Mouse (Mus musculus) heart, embryonic 14.5 days (tissue): ENCODE results near the gene Tagap1. TPM values are rescaled to one million over a fixed set of nuclear protein-coding genes. Genes with fewer than 3 reads are reported as not detected.
"Not testable (repeated sequence)": the region's sequence is repeated elsewhere in the genome, so short reads cannot be mapped to it uniquely, and the experiment has no call there.

Experiments
- ATAC-seq: fragments of 200-750 bp; cut with Nextera tagmentation; 2 replicates; pipeline ENCODE4 v1.8.0; 2017; ENCODE audit warnings: low read depth, moderate TSS enrichment; ENCODE audit not compliant: insufficient number of reproducible peaks, insufficient read depth, low FRiP score
- H3K27ac ChIP-seq, 2 experiments: fragments of 200-500 bp in 1 of 2; fragments of 300-500 bp in 1 of 2; sonication (generic) in 1 of 2; replicated peaks in 1 of 2; 2 replicates each; pipeline ENCODE4 v1.5.1; 2012 to 2014; ENCODE audit warnings: low read depth in 2 of 2, low read length in 2 of 2, control low read depth in 1 of 2, mild to moderate bottlenecking in 1 of 2, mixed read lengths in 1 of 2; ENCODE audit not compliant: control insufficient read depth in 1 of 2, insufficient read depth in 1 of 2
- H3K27me3 ChIP-seq: fragments of 300-500 bp; sonication (generic); 2 replicates; pipeline ENCODE4 v1.6.1; 2014; ENCODE audit warnings: mild to moderate bottlenecking, low read length, control low read depth; ENCODE audit not compliant: control insufficient read depth, insufficient read depth
- H3K36me3 ChIP-seq: fragments of 300-500 bp; sonication (generic); 2 replicates; pipeline ENCODE4 v1.6.1; 2014; ENCODE audit warnings: mild to moderate bottlenecking, control low read depth, low read length, mixed read lengths; ENCODE audit not compliant: control insufficient read depth, insufficient read depth
- H3K4me1 ChIP-seq, 2 experiments: fragments of 200-500 bp in 1 of 2; fragments of 300-500 bp in 1 of 2; sonication (generic) in 1 of 2; 2 replicates each; pipeline ENCODE4 v1.6.1; 2012 to 2014; ENCODE audit warnings: low read length in 2 of 2, control low read depth in 1 of 2, mixed read lengths in 1 of 2; ENCODE audit not compliant: control insufficient read depth in 2 of 2, insufficient read depth in 2 of 2
- H3K4me2 ChIP-seq: fragments of 300-500 bp; sonication (generic); 2 replicates; pipeline ENCODE4 v1.6.1; 2014; ENCODE audit warnings: mild to moderate bottlenecking, low read length
- H3K4me3 ChIP-seq, 2 experiments: fragments of 200-500 bp in 1 of 2; fragments of 300-500 bp in 1 of 2; sonication (generic) in 1 of 2; 2 replicates each; pipeline ENCODE4 v1.5.1; 2012 to 2014; ENCODE audit warnings: low read length in 2 of 2, mild to moderate bottlenecking in 2 of 2, control low read depth in 1 of 2, low read depth in 1 of 2, moderate library complexity in 1 of 2; ENCODE audit not compliant: control insufficient read depth in 1 of 2, insufficient read depth in 1 of 2
- H3K9ac ChIP-seq: fragments of 300-500 bp; sonication (generic); 2 replicates; pipeline ENCODE4 v1.6.1; 2014; ENCODE audit warnings: mild to moderate bottlenecking, low read length
- H3K9me3 ChIP-seq: fragments of 300-500 bp; sonication (generic); 2 replicates; pipeline ENCODE4 v1.6.1; 2016; ENCODE audit warnings: low read length, control low read depth; ENCODE audit not compliant: control insufficient read depth
- WGBS: fragments of 180-500 bp; shearing (Covaris S2); extraction: QIAGEN DNeasy Blood & Tissue Kit; methylation state at CpG from one replicate; pipeline ENCODE4 v1.1.7; 2014; 5-methylcytosine and 5-hydroxymethylcytosine counted together
- polyA plus RNA-seq: library from polyadenylated mRNA; unstranded; fragments of >200 nt; fragmentation: Nextera tagmentation; extraction: Ambion mirVana; gene quantifications from 2 replicates; pipeline ENCODE4 v1.2.1, GENCODE M21; 2014

Gene Tagap1
- polyA plus RNA-seq, 1 experiment from 2014 or later: 36.1 TPM

- not testable (repeated sequence) for H3K4me1 ChIP-seq, H3K9me3 ChIP-seq, H3K27ac ChIP-seq, ATAC-seq, H3K4me2 ChIP-seq, H3K27me3 ChIP-seq, H3K9ac ChIP-seq, H3K4me3 ChIP-seq, H3K36me3 ChIP-seq
- 39% methylated on average over 3 of the region's 3 CpGs for WGBS
Observed at GRCm38 (mm10) chr17:6974985-6975384, 14.0 kb upstream of the Tagap1 start.

GRCm38 (mm10) chr17:6972836-6973396 is 12.0 kb upstream of the Tagap1 start:
- not testable (repeated sequence) for H3K27me3 ChIP-seq, H3K27ac ChIP-seq, H3K4me1 ChIP-seq, H3K36me3 ChIP-seq, H3K9me3 ChIP-seq, H3K4me2 ChIP-seq, H3K9ac ChIP-seq, H3K4me3 ChIP-seq, ATAC-seq
- WGBS: 58% methylated on average over 4 of the region's 4 CpGs

- not testable (repeated sequence) for H3K9ac ChIP-seq, H3K36me3 ChIP-seq, H3K4me2 ChIP-seq, H3K4me1 ChIP-seq, ATAC-seq, H3K27me3 ChIP-seq, H3K4me3 ChIP-seq, H3K9me3 ChIP-seq, H3K27ac ChIP-seq
- 76% methylated on average over 8 of the region's 8 CpGs for whole genome bisulfite sequencing
Observed at GRCm38 (mm10) chr17:6971238-6971637, 10.3 kb upstream of the Tagap1 start.

GRCm38 (mm10) chr17:6970334-6970733 is 9.4 kb upstream of the Tagap1 start, which contains the start of gene Rnaset2b:
Rnaset2b (plus strand) TSS chr17:6970634.
- not testable (repeated sequence) for H3K4me3 ChIP-seq, H3K36me3 ChIP-seq, H3K27me3 ChIP-seq, H3K9ac ChIP-seq, ATAC-seq, H3K27ac ChIP-seq, H3K4me1 ChIP-seq, H3K4me2 ChIP-seq, H3K9me3 ChIP-seq
- no CpG with 5 or more reads among the region's 8 CpGs for WGBS

- H3K27me3 ChIP-seq, H3K36me3 ChIP-seq, H3K4me3 ChIP-seq, H3K9me3 ChIP-seq, H3K4me2 ChIP-seq, H3K9ac ChIP-seq, H3K4me1 ChIP-seq, H3K27ac ChIP-seq, ATAC-seq: not testable (repeated sequence)
- WGBS: no CpG with 5 or more reads among the region's 1 CpGs
Observed at GRCm38 (mm10) chr17:6967673-6968072, 6.7 kb upstream of the Tagap1 start.

- H3K9ac ChIP-seq, H3K9me3 ChIP-seq, H3K4me1 ChIP-seq, H3K4me3 ChIP-seq, H3K27me3 ChIP-seq, ATAC-seq, H3K4me2 ChIP-seq, H3K36me3 ChIP-seq, H3K27ac ChIP-seq: not testable (repeated sequence)
- WGBS: 18% methylated on average over 5 of the region's 6 CpGs
Observed at GRCm38 (mm10) chr17:6965364-6965763, 4.4 kb upstream of the Tagap1 start.

GRCm38 (mm10) chr17:6962936-6963335 is 2.0 kb upstream of the Tagap1 start:
- 44% methylated on average over 4 of the region's 4 CpGs for WGBS
- H3K36me3 ChIP-seq, H3K9me3 ChIP-seq, H3K27me3 ChIP-seq, ATAC-seq, H3K9ac ChIP-seq, H3K27ac ChIP-seq, H3K4me2 ChIP-seq, H3K4me1 ChIP-seq, H3K4me3 ChIP-seq: not testable (repeated sequence)

GRCm38 (mm10) chr17:6962339-6962738 is 1.4 kb upstream of the Tagap1 start:
- H3K4me3 ChIP-seq, H3K4me2 ChIP-seq, H3K9me3 ChIP-seq, H3K27me3 ChIP-seq, ATAC-seq, H3K36me3 ChIP-seq, H3K4me1 ChIP-seq, H3K9ac ChIP-seq, H3K27ac ChIP-seq: not testable (repeated sequence)
- WGBS: 64% methylated on average over 3 of the region's 6 CpGs
